Mouse (Mus musculus): Measurements from ENCODE around the gene Wdr93.
A peak's percentile ranks its signal among the peaks of the same experiment; 100 is the strongest.

The Wdr93 gene

GRCm38 (mm10) chr7:79742659-79743536, at the start of gene Wdr93, which contains the start of gene Pex11a:
TSS of gene Wdr93 (plus strand) at chr7:79743163.
TSS of gene Pex11a (minus strand) at chr7:79743131.
- DNase-seq (ENCODE audit: low spot score) = peak; percentile 86

GRCm38 (mm10) chr7:79696495-79696894, 46.5 kb upstream of the Wdr93 start:
- DNase-seq (ENCODE audit: low spot score) = no peak

- no peak for DNase-seq (ENCODE audit: low spot score)
Measured at GRCm38 (mm10) chr7:79702755-79703154, 40.2 kb upstream of the Wdr93 start.

- DNase-seq (ENCODE audit: low spot score) = no peak
Measured at GRCm38 (mm10) chr7:79705210-79705609, 37.8 kb upstream of the Wdr93 start.

- peak; percentile 51 for DNase-seq (ENCODE audit: low spot score)
Measured at GRCm38 (mm10) chr7:79710130-79710607, 32.8 kb upstream of the Wdr93 start.

- DNase-seq (ENCODE audit: low spot score) = no peak
Measured at GRCm38 (mm10) chr7:79710831-79711230, 32.1 kb upstream of the Wdr93 start.

GRCm38 (mm10) chr7:79715187-79715981, 27.6 kb upstream of the Wdr93 start, which contains the start of gene Kif7:
TSS of gene Kif7 (minus strand) at chr7:79715720.
- no peak for DNase-seq (ENCODE audit: low spot score)

- DNase-seq (ENCODE audit: low spot score) = peak; percentile 35
Measured at GRCm38 (mm10) chr7:79721386-79721977, 21.5 kb upstream of the Wdr93 start.

GRCm38 (mm10) chr7:79727091-79727490, 15.9 kb upstream of the Wdr93 start:
- DNase-seq (ENCODE audit: low spot score) = peak; percentile 50

- DNase-seq (ENCODE audit: low spot score) = peak; percentile 56
Measured at GRCm38 (mm10) chr7:79728219-79728618, 14.7 kb upstream of the Wdr93 start.

- DNase-seq (ENCODE audit: low spot score) = peak; percentile 72
Measured at GRCm38 (mm10) chr7:79729169-79729568, 13.8 kb upstream of the Wdr93 start.

- DNase-seq (ENCODE audit: low spot score) = no peak
Measured at GRCm38 (mm10) chr7:79729743-79730370, 13.1 kb upstream of the Wdr93 start.

- DNase-seq (ENCODE audit: low spot score) = no peak
Measured at GRCm38 (mm10) chr7:79731438-79731837, 11.5 kb upstream of the Wdr93 start.

GRCm38 (mm10) chr7:79732622-79733021, 10.3 kb upstream of the Wdr93 start, which contains the start of gene Plin1:
TSS of gene Plin1 (minus strand) at chr7:79732903.
- DNase-seq (ENCODE audit: low spot score) = no peak

- no peak for DNase-seq (ENCODE audit: low spot score)
Measured at GRCm38 (mm10) chr7:79734563-79734962, 8.4 kb upstream of the Wdr93 start.

GRCm38 (mm10) chr7:79736511-79736910, 6.5 kb upstream of the Wdr93 start:
- DNase-seq (ENCODE audit: low spot score) = no peak

- no peak for DNase-seq (ENCODE audit: low spot score)
Measured at GRCm38 (mm10) chr7:79738913-79739312, 4.0 kb upstream of the Wdr93 start.

- no peak for DNase-seq (ENCODE audit: low spot score)
Measured at GRCm38 (mm10) chr7:79740279-79740678, 2.7 kb upstream of the Wdr93 start.

- DNase-seq (ENCODE audit: low spot score) = no peak
Measured at GRCm38 (mm10) chr7:79742277-79742658, 695 bp upstream of the Wdr93 start.

- DNase-seq (ENCODE audit: low spot score) = no peak
Measured at GRCm38 (mm10) chr7:79744051-79744450, 1.1 kb downstream of the Wdr93 start.

- DNase-seq (ENCODE audit: low spot score) = no peak
Measured at GRCm38 (mm10) chr7:79744585-79744984, 1.6 kb downstream of the Wdr93 start.

- DNase-seq (ENCODE audit: low spot score) = no peak
Measured at GRCm38 (mm10) chr7:79747659-79748058, 4.7 kb downstream of the Wdr93 start.

Data from layer of hippocampus, adult 11-12 months (tissue).